Mouse (Mus musculus) liver, postnatal 0 days (tissue): ENCODE measurements around the gene Trmu.

Experiments used
- CTCF ChIP-seq: sonication (generic); IDR thresholded peaks from 2 replicates; pipeline ENCODE4 v1.5.1; 2016; ENCODE audit warnings: antibody characterized with exemption, low read depth
- EP300 ChIP-seq: IDR thresholded peaks from 2 replicates; pipeline ENCODE4 v1.6.1; 2016; ENCODE audit warnings: antibody characterized with exemption, low read depth, mild to moderate bottlenecking

- TF ChIP-seq EP300 (no peak), CTCF (no peak)
Observed at GRCm38 (mm10) chr15:85889235-85889634, 10.1 kb downstream of the Trmu start.
